Mouse (Mus musculus): Measurements from ENCODE around the gene Il5. TPM values are rescaled to one million over a fixed set of nuclear protein-coding genes. Genes with fewer than 3 reads are reported as not detected.
"Not testable (repeated sequence)": the region's sequence is repeated elsewhere in the genome, so short reads cannot be mapped to it uniquely, and the experiment has no call there.

Il5 gene
- polyA plus RNA-seq, 1 experiment from 2014 or later: 0.81 TPM

GRCm38 (mm10) chr11:53742353-53742752, 21.8 kb downstream of the Il5 start:
- no peak for DNase-seq (ENCODE audit: low spot score)

GRCm38 (mm10) chr11:53745260-53745659, 24.7 kb downstream of the Il5 start:
- DNase-seq (ENCODE audit: low spot score): no peak

- DNase-seq (ENCODE audit: low spot score): no peak
Measured at GRCm38 (mm10) chr11:53747985-53748384, 27.4 kb downstream of the Il5 start.

DNA sequence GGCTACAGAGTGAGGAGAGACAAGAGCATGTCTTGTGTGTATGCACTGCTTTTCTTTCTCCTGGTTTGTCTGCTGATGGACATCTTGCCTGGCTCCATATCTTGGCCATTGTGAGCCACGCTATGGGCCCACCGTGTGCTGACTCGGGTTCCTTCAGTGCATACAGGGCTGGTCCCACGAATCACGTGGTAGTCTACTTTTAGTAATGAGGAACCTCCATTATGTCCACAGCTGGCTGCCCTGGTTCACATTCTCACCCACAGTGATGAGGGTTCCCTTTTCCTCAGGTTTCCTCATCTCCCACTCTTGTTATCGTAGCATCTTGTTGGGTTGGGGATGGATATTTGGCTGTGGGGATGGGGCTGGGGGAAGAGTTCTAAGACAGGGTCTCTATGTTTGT, 28.0 kb downstream of the Il5 start:
- DNase-seq (ENCODE audit: low spot score): no peak

DNA sequence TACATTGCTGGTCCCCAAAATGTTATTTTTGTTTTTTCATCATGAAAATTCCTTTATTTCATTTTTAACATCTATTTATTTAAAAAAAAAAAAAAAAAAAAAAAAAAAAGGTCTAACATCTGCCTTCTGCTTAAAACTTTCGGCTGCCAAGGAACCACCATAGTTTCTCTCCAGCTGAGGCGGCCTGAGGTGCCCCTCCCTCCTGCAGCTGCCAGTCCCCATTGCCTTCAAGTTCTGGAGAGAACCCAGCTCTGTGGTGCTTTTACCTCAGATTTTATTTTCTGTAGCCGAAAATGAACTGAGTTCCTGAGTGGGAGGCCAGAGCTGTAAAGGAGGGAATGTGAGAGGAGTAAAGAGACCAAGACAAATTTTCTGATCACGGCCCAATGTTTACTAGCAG, 28.7 kb downstream of the Il5 start:
- DNase-seq (ENCODE audit: low spot score): peak; percentile 49

DNA sequence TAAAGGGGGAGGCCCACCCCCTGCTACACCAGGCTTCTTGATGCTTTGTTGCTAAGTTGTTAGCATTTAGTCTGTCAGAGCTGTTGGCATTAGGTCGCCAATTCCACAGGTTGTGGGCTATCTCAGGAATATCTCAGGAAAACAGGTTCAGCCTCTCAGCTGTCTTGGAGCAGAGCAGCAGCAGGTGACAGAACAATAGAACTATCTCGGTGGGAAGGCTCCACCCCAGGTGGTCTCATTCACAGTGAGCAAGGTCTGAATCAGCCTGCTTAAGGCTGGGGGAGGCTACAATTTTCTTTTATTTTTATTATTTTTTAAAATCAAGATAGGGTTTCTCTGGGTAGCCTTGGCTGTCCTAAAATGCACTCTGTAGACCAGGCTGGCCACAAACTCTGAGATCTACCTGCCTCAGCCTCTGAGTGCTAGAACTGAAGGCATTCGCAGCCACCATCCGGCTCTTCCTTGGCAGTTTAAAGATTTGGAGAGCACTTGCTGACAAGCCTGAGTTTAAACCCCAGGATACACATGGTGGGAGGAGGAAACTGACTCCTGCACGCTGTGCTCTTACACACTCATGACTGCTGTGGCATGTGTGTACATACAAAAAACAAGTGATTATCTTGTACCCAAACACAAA, 29.2 kb downstream of the Il5 start:
- DNase-seq (ENCODE audit: low spot score): no peak

DNA sequence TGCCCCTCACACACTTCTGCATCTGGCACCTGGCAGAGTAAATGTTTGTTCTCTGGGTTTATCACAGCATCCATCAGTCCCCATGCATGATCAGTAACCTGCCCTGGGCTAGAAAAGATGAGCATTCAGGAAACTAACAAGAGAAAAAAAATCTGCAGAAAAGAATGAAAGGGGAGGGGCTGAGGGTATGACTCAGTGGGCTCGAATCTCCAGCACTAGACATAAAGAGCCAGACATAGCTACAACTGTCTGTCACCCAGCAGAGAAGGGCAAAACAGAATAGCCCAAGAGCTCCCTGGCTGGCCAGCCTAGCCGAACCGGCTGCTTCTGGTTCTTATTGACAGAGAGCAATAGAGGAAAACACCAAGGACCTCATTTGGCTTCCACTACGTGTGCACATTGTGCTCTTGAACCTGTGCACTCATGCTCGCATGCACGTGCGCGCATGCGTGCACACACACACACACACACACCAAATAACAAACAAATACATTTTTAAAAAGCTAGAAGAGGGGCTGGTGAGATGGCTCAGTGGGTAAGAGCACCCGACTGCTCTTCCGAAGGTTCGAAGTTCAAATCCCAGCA, 34.5 kb downstream of the Il5 start:
- DNase-seq (ENCODE audit: low spot score): peak; percentile 69

DNA sequence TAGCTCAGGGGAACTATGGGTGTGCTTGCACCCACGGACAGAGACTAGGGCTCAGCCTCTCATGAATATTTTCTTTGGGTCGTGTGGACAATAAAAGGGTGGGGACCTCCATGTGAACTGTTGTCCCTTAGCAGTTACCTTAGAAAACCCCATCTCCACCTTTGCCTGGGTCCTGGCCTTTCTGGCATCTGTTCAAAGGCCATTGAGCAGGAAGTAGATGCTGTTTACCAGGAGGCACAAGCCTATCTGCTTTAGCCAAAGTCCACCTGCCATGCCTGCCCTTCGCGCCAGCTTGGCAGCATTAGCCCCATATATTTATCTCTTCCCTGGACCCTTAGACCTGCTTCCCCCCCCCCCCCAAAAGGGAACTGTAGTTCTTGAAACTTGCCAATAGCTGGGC, 37.0 kb downstream of the Il5 start:
- DNase-seq (ENCODE audit: low spot score): no peak

DNA sequence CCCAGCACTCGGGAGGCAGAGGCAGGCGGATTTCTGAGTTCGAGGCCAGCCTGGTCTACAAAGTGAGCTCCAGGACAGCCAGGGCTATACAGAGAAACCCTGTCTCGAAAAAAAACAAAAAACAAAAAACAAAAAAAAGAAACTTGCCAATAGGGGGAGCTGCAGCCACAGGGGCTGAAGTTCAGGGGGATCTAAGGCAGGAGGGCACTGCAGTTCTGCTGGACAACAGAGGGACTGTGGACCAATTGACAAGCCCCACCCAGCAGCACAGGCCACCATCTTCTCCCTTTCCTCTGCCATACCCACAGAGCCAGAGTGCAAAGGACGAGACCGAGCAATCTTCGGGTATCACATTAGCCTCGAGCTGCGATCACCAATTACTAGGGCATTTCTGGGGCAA, 37.4 kb downstream of the Il5 start:
- DNase-seq (ENCODE audit: low spot score): not testable (repeated sequence)

DNA sequence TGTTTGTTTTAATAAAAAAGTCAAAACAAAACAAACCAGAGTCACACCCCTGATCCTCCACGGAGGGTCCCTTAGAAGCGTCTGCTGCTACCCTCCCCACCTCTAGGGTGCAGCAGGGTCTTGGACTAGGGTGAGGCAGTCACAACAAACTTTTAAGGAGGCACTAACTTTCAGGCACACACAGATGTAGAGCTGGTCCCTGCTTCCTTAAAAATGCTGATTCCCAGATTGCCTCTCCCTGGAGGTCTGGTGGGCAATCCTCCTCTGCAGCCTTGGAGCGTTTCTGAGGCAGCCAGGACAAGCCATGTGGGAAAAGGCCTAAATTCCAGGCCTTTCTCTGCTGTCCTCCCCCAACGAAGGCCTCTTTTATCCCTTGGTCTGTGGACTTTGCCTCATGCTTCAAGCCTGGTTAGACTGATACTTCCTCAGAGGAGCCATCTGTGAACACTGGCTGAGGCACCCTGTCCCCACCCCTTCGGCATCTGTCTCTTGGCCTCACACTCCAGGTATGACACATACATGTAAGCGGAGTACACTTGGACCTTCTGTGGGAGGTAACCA, 38.3 kb downstream of the Il5 start:
- peak; percentile 61 for DNase-seq (ENCODE audit: low spot score)

GRCm38 (mm10) chr11:53759545-53760406, 39.2 kb downstream of the Il5 start:
- DNase-seq (ENCODE audit: low spot score): no peak

GRCm38 (mm10) chr11:53761284-53761683, 40.7 kb downstream of the Il5 start:
- DNase-seq (ENCODE audit: low spot score): no peak

DNA sequence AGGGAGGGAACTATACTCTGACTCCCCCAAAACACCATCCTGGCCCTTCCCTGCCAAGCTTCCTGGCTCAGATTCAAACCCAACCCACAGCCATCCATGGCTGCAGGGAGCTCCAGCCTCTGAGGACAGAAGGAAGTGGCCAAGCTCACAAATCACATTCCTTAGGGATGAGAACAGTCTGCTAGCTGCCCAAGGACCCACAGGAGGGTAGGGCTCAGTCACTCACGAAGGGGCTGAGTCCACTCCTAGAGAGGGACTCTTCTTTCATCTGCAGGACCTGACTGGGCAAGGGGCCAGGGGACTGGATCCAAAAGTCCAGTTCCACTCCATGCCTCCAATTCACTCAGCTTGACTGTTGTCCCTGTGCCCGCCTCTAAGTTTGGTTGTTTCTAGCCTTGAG, 41.2 kb downstream of the Il5 start:
- no peak for DNase-seq (ENCODE audit: low spot score)

- no peak for DNase-seq (ENCODE audit: low spot score)
Measured at GRCm38 (mm10) chr11:53762426-53762825, 41.8 kb downstream of the Il5 start.

DNA sequence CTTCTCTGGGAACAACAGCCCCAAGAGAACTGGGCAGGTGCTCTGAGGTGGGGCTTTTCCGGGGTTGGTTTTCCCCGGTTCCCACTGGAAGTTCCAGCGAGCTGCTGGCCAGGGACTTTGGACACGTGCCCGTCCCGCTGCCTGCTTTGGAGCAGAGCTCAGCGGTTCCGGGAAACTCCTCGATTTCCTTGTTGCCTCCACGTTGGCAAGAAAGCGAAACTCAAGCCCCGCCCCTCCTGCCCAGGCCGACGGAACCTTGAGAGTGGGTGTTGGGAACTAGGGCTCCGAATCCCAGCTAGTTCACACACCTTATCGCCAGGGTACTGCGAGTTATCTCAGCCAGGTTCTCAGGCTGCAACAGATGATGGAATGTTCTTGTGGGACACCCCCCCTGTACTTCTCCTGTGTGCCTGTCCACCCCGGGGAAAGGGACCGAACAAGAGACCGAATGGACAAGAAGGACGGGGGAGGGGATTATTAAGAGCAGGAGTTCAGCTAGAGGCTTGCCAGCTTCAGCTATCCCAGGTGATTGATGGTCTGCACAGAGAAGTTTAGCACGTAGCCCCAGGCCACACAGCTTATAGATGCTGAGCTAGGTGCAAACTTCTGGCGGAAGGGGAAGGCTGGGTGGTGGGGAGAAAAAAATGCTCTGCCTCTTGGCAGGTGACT, 42.4 kb downstream of the Il5 start:
- peak; percentile 54 for DNase-seq (ENCODE audit: low spot score)

GRCm38 (mm10) chr11:53763496-53764140, 43.0 kb downstream of the Il5 start:
- DNase-seq (ENCODE audit: low spot score): peak; percentile 91

GRCm38 (mm10) chr11:53764581-53764980, 44.0 kb downstream of the Il5 start:
- no peak for DNase-seq (ENCODE audit: low spot score)

DNA sequence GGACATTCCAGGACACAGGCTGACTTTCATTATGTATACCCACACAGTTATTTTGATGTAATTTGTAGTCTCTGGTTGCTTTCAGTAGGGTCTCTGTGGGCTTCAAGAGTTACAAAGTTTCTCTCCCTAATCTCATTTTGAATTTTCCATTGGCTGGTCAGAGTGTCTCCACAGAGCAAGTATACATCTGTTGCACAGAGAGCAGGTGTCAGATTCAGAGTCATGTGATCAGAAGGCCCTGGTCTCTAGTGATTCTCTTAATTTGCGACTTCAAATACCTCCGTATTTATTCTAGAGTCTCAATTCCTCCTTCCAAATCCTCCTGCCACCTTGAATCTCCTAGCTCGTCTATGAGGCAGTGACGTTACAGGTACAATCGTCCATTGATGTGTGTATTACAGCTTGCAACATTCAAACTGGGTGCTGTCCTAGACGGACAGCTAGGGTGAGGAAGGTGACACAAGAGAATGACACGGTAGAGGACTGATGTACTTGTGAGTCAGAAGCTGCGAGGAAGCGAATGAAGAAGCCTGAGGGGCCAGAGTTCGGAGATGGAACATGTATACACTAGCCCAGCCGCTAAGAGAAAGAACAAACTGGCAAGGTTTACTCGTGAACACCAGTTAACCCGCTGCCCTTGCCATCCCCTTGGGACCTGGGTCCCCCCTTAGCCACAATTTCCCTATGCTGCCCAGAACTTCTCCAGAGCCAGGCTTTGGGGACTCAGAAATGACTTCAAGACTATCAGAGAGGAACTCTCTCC, 48.0 kb downstream of the Il5 start:
- DNase-seq (ENCODE audit: low spot score): no peak

GRCm38 (mm10) chr11:53769185-53769576, 48.6 kb downstream of the Il5 start:
- DNase-seq (ENCODE audit: low spot score): no peak

- peak; percentile 95 for DNase-seq (ENCODE audit: low spot score)
Measured at GRCm38 (mm10) chr11:53769760-53770124, 49.1 kb downstream of the Il5 start, which contains the start of gene Irf1. TSS of gene Irf1 (plus strand) at chr11:53770014.
